Mouse (Mus musculus) neural tube, embryonic 14.5 days (tissue): ENCODE measurements at regions not wholly inside any gene's neighbourhood (a gene's known extent, or its start where the extent isn't known, plus 50 kb on each side); places are given as distances from the start of the nearest gene placed in this dataset.

Experiments used
- ATAC-seq: fragments of 200-750 bp; cut with Nextera tagmentation; 2 replicates; pipeline ENCODE4 v1.8.0; 2017; ENCODE audit warnings: low read depth, mild to moderate bottlenecking, moderate TSS enrichment, moderate library complexity
- H3K27ac ChIP-seq: fragments of 300-500 bp; sonication (generic); 2 replicates; pipeline ENCODE4 v1.5.1; 2014; ENCODE audit warnings: low read depth, mild to moderate bottlenecking, control low read depth, low read length, moderate library complexity, mixed read lengths
- H3K27me3 ChIP-seq: fragments of 300-500 bp; sonication (generic); 2 replicates; pipeline ENCODE4 v1.6.1; 2014; ENCODE audit warnings: low read length; ENCODE audit not compliant: control insufficient read depth, insufficient read depth
- H3K36me3 ChIP-seq: fragments of 300-500 bp; sonication (generic); 2 replicates; pipeline ENCODE4 v1.6.1; 2014; ENCODE audit warnings: low read length, mixed read lengths; ENCODE audit not compliant: control insufficient read depth, insufficient read depth
- H3K4me1 ChIP-seq: fragments of 300-500 bp; sonication (generic); 2 replicates; pipeline ENCODE4 v1.6.1; 2014; ENCODE audit warnings: low read length; ENCODE audit not compliant: control insufficient read depth, insufficient read depth
- H3K4me2 ChIP-seq: fragments of 300-500 bp; sonication (generic); 2 replicates; pipeline ENCODE4 v1.6.1; 2014; ENCODE audit warnings: mild to moderate bottlenecking, low read depth, low read length, control low read depth
- H3K4me3 ChIP-seq: fragments of 300-500 bp; sonication (generic); 2 replicates; pipeline ENCODE4 v1.5.1; 2014; ENCODE audit warnings: low read depth, low read length, control low read depth, mixed read lengths
- H3K9ac ChIP-seq: fragments of 300-500 bp; sonication (generic); replicated peaks from 2 replicates; pipeline ENCODE4 v1.6.1; 2014; ENCODE audit warnings: low read depth, mild to moderate bottlenecking, control low read depth, low read length, mixed read lengths
- H3K9me3 ChIP-seq: fragments of 300-500 bp; sonication (generic); 2 replicates; pipeline ENCODE4 v1.6.1; 2016; ENCODE audit warnings: low read length; ENCODE audit not compliant: control insufficient read depth
- WGBS: fragments of 180-500 bp; shearing (Covaris S2); extraction: QIAGEN DNeasy Blood & Tissue Kit; methylation state at CpG from one replicate; pipeline ENCODE4 v1.1.7; 2014; 5-methylcytosine and 5-hydroxymethylcytosine counted together

- ATAC-seq, result no peak
- H3K27me3 ChIP-seq, result no peaks in the 10 kb centered on the region
- no peak overlapping the region for H3K4me2 ChIP-seq
- no peak overlapping the region for H3K9ac ChIP-seq
- 99% methylated on average over 3 of the region's 3 CpGs for WGBS
- no peaks in the 10 kb centered on the region for H3K36me3 ChIP-seq
- no peak overlapping the region for H3K4me3 ChIP-seq
- 0 out of 2 replicates have a peak, but pooled peaks cover 3% of the 10 kb centered on the region for H3K4me1 ChIP-seq
- no peak overlapping the region for H3K27ac ChIP-seq
- H3K9me3 ChIP-seq, result no peaks in the 10 kb centered on the region
These were observed 56.6 kb upstream of the Raph1 start for GRCm38 (mm10) chr1:60623440-60624016.

GRCm38 (mm10) chr1:60621770-60622169 lies 54.9 kb upstream of the Raph1 start:
- H3K27me3 ChIP-seq, result no peaks in the 10 kb centered on the region
- H3K36me3 ChIP-seq, result no peaks in the 10 kb centered on the region
- ATAC-seq, result no peak
- H3K9me3 ChIP-seq, result no peaks in the 10 kb centered on the region
- H3K27ac ChIP-seq, result no peak overlapping the region
- no peak overlapping the region for H3K4me2 ChIP-seq
- no peaks in the 10 kb centered on the region for H3K4me1 ChIP-seq
- H3K4me3 ChIP-seq, result no peak overlapping the region
- 79% methylated on average over 3 of the region's 3 CpGs for WGBS
- no peak overlapping the region for H3K9ac ChIP-seq

- no peak for ATAC-seq
- Histone ChIP-seq H3K27ac (no peak overlapping the region), H3K4me3 (no peak overlapping the region), H3K9ac (no peak overlapping the region), H3K4me1 (no peaks in the 10 kb centered on the region), H3K27me3 (no peaks in the 10 kb centered on the region), H3K9me3 (no peaks in the 10 kb centered on the region), H3K36me3 (no peaks in the 10 kb centered on the region), H3K4me2 (no peak overlapping the region)
- WGBS, result 82% methylated on average over 8 of the region's 8 CpGs
These were observed 54.3 kb upstream of the Raph1 start for GRCm38 (mm10) chr1:60621064-60621726.

GRCm38 (mm10) chr1:60618389-60618788 lies 51.5 kb upstream of the Raph1 start:
- Histone ChIP-seq H3K36me3 (no peaks in the 10 kb centered on the region), H3K4me1 (no peaks in the 10 kb centered on the region), H3K4me3 (no peak overlapping the region), H3K27me3 (no peaks in the 10 kb centered on the region), H3K4me2 (no peak overlapping the region), H3K9ac (no peak overlapping the region), H3K27ac (no peak overlapping the region), H3K9me3 (no peaks in the 10 kb centered on the region)
- WGBS, result 76% methylated on average over 1 of the region's 1 CpGs
- no peak for ATAC-seq

- Histone ChIP-seq H3K9me3 (no peaks in the 10 kb centered on the region), H3K27me3 (no peaks in the 10 kb centered on the region), H3K36me3 (no peaks in the 10 kb centered on the region), H3K9ac (no peak overlapping the region), H3K4me3 (no peak overlapping the region), H3K4me1 (no peaks in the 10 kb centered on the region), H3K27ac (no peak overlapping the region), H3K4me2 (no peak overlapping the region)
- ATAC-seq, result no peak
- WGBS, result 85% methylated on average over 2 of the region's 2 CpGs
These were observed 50.0 kb upstream of the Raph1 start for GRCm38 (mm10) chr1:60616916-60617315.
